In the genomic region with DNA sequence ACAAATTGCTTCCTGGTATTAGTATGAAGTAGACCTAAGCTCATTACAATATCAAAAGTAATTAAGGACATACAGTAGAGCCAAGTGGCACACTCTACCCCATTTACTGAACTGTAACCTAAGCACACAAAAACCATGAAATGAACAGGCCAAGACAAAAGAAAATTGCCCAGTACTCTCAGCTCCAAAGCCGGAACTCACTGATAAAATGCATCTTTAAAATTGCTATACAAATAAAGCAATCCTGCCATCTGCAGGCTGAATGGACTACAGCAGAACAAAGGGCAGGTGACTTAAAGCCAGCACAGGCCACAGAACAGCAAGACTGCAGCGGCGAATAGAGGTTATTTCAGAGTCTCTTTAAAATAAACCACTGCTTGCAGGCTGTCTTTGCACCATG, we compare ENCODE assay signal across 8 mouse cellular contexts. TPM values are rescaled to one million over a fixed set of nuclear protein-coding genes. Genes with fewer than 3 reads are reported as not detected.
DNase-seq lines count a peak whose midpoint lies in the region; ATAC-seq and TF ChIP-seq lines count a peak whose summit lies in the region.

No protein-coding gene starts in this region.

- no peak overlapping the region for H3K4me2 ChIP-seq in heart, embryonic 12.5 days
- no peak overlapping the region for H3K4me2 ChIP-seq in lung, embryonic 14.5 days

- H3K9ac ChIP-seq in heart, adult 2 months (ENCODE audit: low read depth, low read length) = peak overlapping the region; percentile 16; the same call in 1 of the 2 replicates
- H3K9ac ChIP-seq in heart, embryonic 12.5 days = no peak overlapping the region
- H3K9ac ChIP-seq in lung, embryonic 14.5 days = no peak overlapping the region

- peak in 1 of 2 experiments; percentile 15 for DNase-seq in heart, adult 2 months
- peak; percentile 62 to 63 for DNase-seq in B cell, adult 2 months
- peak; percentile 27 for DNase-seq in ZHBTc4 (ENCODE audit: low read depth, low spot score)
- peak; percentile 28 for DNase-seq in embryo, embryonic 9.5 days (ENCODE audit: extremely low spot score)
- DNase-seq in induced T-regulatory cell, adult 2 months (ENCODE audit: low read depth) = peak; percentile 73
- peak; percentile 87 for DNase-seq in lung, embryonic 14.5 days
- peak; percentile 15 for DNase-seq in telencephalon, adult 2 months (ENCODE audit: low read depth, low spot score)

- intact Hi-C loops in heart, adult 2 months (cut with DNase I) = loop anchor here (1.0 kb wide), 1 partner anchor 381 kb away; no protein-coding TSS in a partner anchor

- TF ChIP-seq EP300 in heart, adult 2 months (IDR thresholded peaks at IDR 0.05; ENCODE audit: insufficient read depth, low read depth, low read length) = no peak

- TF ChIP-seq CTCF in heart, adult 2 months (IDR thresholded peaks at IDR 0.05) = peak; percentile 82
- TF ChIP-seq CTCF in lung, embryonic 14.5 days (IDR thresholded peaks at IDR 0.05; ENCODE audit: low read depth) = peak; percentile 69

- no peaks in the 10 kb centered on the region for H3K9me3 ChIP-seq in heart, embryonic 12.5 days (replicated peaks)
- no peaks in the 10 kb centered on the region for H3K9me3 ChIP-seq in lung, embryonic 14.5 days (ENCODE audit: low read depth, low read length)

- no peak for TF ChIP-seq POLR2A in heart, adult 2 months (IDR thresholded peaks at IDR 0.05; ENCODE audit: insufficient read depth, low read depth, low read length)

- H3K36me3 ChIP-seq in heart, adult 2 months (ENCODE audit: control insufficient read depth, insufficient read depth, low read length) = no peaks in the 10 kb centered on the region
- 0 out of 2 replicates have a peak, but pooled peaks cover 2% of the 10 kb centered on the region for H3K36me3 ChIP-seq in heart, embryonic 12.5 days
- no peaks in the 10 kb centered on the region for H3K36me3 ChIP-seq in lung, embryonic 14.5 days (ENCODE audit: insufficient read depth)

- peaks cover 4% of the 10 kb centered on the region for H3K4me1 ChIP-seq in heart, adult 2 months (ENCODE audit: control insufficient read depth, insufficient read depth, low read length)
- H3K4me1 ChIP-seq in heart, embryonic 12.5 days (replicated peaks) = peaks cover 11% of the 10 kb centered on the region
- peaks cover 8% of the 10 kb centered on the region for H3K4me1 ChIP-seq in lung, embryonic 14.5 days (ENCODE audit: insufficient read depth)

- no peak overlapping the region for H3K4me3 ChIP-seq in heart, adult 2 months
- no peak overlapping the region for H3K4me3 ChIP-seq in heart, embryonic 12.5 days
- H3K4me3 ChIP-seq in lung, embryonic 14.5 days (ENCODE audit: low read depth, low read length) = no peak overlapping the region

- ATAC-seq in heart, embryonic 12.5 days (ENCODE audit: insufficient number of reproducible peaks, low FRiP score) = no peak
- ATAC-seq in lung, embryonic 14.5 days (ENCODE audit: insufficient read depth) = peak; percentile 35

- H3K79me2 ChIP-seq in heart, adult 2 months (replicated peaks; ENCODE audit: control insufficient read depth, insufficient read depth, low read length) = peaks cover 3% of the 10 kb centered on the region; the same call in 1 of the 2 replicates

- H3K27me3 ChIP-seq in heart, adult 2 months (ENCODE audit: control insufficient read depth, insufficient read depth, low read length) = no peaks in the 10 kb centered on the region
- no peaks in the 10 kb centered on the region for H3K27me3 ChIP-seq in heart, embryonic 12.5 days (replicated peaks)
- no peaks in the 10 kb centered on the region for H3K27me3 ChIP-seq in lung, embryonic 14.5 days (ENCODE audit: insufficient read depth, low read length)

- 15% methylated on average over 3 of the region's 3 CpGs for WGBS in heart, adult 2 months
- 33% methylated on average over 3 of the region's 3 CpGs for WGBS in heart, embryonic 12.5 days
- 11% methylated on average over 3 of the region's 3 CpGs for WGBS in lung, embryonic 14.5 days

- H3K27ac ChIP-seq in heart, adult 2 months = no peak overlapping the region
- no peak overlapping the region for H3K27ac ChIP-seq in heart, embryonic 12.5 days (ENCODE audit: poor library complexity, severe bottlenecking)
- H3K27ac ChIP-seq in lung, embryonic 14.5 days (ENCODE audit: low read depth) = no peak overlapping the region

RNA-seq across cellular contexts. Expression of gene Pdhx, which starts 10.4 kb away (rescaled TPM):
- 100 to 1,000 TPM; 147 to 162 TPM for total RNA-seq in heart, adult 2 months (2021)
- 102 and 124 TPM in 2 replicates for polyA plus RNA-seq in heart, adult 2 months (2012; rRNA removed)
- polyA plus RNA-seq in heart, embryonic 12.5 days (2016; fragmentation: Nextera tagmentation; extraction: Ambion mirVana) = 53.6 and 56.5 TPM in 2 replicates
- 37.0 and 38.5 TPM in 2 replicates for polyA plus RNA-seq in lung, embryonic 14.5 days (2014; fragmentation: Nextera tagmentation; extraction: Ambion mirVana)

RNA-seq across cellular contexts. Expression of gene Apip, which starts 10.6 kb away (rescaled TPM):
- total RNA-seq in heart, adult 2 months (2021) = 10 to 100 TPM; 62.5 to 74.7 TPM
- polyA plus RNA-seq in heart, adult 2 months (2012; rRNA removed) = 44.2 and 65.5 TPM in 2 replicates
- polyA plus RNA-seq in heart, embryonic 12.5 days (2016; fragmentation: Nextera tagmentation; extraction: Ambion mirVana) = 57.8 and 58.9 TPM in 2 replicates
- polyA plus RNA-seq in lung, embryonic 14.5 days (2014; fragmentation: Nextera tagmentation; extraction: Ambion mirVana) = 76.7 and 77.7 TPM in 2 replicates
